Mouse (Mus musculus) liver, postnatal 0 days (tissue): Measurements from ENCODE around the gene Btbd18.

Experiments
- CTCF ChIP-seq: sonication (generic); IDR thresholded peaks from 2 replicates; pipeline ENCODE4 v1.5.1; 2016; ENCODE audit warnings: antibody characterized with exemption, low read depth
- EP300 ChIP-seq: IDR thresholded peaks from 2 replicates; pipeline ENCODE4 v1.6.1; 2016; ENCODE audit warnings: antibody characterized with exemption, low read depth, mild to moderate bottlenecking

GRCm38 (mm10) chr2:84647051-84647568 is 11.8 kb upstream of the Btbd18 start:
- no peak for TF ChIP-seq CTCF
- TF ChIP-seq EP300, result no peak
